Mouse (Mus musculus) layer of hippocampus, adult 18-20 months (tissue): Measurements from ENCODE around the gene Gm10272. TPM values are rescaled to one million over a fixed set of nuclear protein-coding genes. Genes with fewer than 3 reads are reported as not detected.
A peak's percentile ranks its signal among the peaks of the same experiment; 100 is the strongest.
"Not testable (repeated sequence)": the region's sequence is repeated elsewhere in the genome, so short reads cannot be mapped to it uniquely, and the experiment has no call there.

Experiments used
- DNase-seq, 2 experiments: peaks; one replicate each; pipeline ENCODE4 v3.0.0; 2022; ENCODE audit warnings: low spot score in 2 of 2
- long read RNA-seq: library from polyadenylated mRNA; stranded (forward); transcript quantifications from one replicate; pipeline ENCODE4 v2.0.0, GENCODE M21; 2021
- total RNA-seq, 2 experiments: library from RNA; stranded (reverse); gene quantifications; 2 replicates each; pipeline ENCODE4 v1.2.3; 2021

Gm10272 gene
- not detected for total RNA-seq
- long read RNA-seq: 0 reads

DNA sequence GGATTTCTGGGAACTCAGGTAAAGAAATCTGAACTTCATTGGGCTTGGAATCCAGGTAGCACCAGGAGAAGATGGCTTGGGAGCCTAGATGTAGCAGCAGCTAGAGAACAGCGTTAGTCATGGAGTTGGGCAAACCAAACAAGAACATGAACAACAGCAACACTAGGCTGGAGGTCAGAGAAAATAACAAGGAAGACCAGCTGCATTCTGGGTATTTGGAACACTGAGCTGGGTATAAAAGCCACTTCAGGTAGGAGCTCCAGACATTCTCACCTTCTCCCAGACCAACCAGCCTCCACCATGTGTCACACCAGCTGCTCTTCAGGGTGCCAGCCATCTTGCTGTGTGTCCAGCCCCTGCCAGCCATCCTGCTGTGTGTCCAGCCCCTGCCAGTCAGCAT lies at the start of gene Gm10272:
Gm10272 (plus strand) TSS at position 301 of the 400 bp plus-strand sequence.
- DNase-seq: no peak

DNA sequence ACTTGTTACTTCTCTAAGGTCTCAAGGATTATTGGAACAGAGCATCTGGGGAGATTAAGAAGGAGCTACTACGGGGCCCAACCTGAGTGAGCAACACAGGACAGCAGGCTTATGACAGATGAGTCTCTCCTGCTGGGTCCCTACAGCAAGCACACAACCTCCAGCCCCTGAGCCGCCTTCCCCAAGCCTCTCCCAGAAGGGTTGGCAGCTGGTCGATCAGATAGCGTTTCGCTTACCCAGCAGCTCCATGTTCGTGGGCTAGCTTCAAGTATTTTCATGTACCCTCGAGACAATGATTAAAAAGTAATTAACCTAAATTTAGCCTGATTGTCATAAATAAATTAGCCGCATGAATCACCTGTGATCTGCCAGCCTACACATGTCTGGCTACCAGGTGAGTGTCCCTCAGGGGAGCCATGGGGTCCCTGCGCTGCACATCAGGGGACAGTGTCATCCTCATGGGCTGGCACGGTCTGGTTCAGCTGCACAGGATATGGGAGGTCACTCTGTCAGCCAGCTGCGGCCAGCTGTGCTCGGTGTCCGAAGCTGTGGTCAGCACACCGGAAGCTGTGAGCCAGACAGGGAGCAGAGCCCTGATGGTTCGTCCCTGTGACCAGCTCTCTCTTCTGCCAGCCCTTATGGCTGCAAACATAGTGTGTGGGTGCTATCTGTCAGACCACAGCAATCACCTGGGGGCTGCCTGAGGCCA lies 48.0 kb upstream of the Gm10272 start:
- DNase-seq: no peak

DNA sequence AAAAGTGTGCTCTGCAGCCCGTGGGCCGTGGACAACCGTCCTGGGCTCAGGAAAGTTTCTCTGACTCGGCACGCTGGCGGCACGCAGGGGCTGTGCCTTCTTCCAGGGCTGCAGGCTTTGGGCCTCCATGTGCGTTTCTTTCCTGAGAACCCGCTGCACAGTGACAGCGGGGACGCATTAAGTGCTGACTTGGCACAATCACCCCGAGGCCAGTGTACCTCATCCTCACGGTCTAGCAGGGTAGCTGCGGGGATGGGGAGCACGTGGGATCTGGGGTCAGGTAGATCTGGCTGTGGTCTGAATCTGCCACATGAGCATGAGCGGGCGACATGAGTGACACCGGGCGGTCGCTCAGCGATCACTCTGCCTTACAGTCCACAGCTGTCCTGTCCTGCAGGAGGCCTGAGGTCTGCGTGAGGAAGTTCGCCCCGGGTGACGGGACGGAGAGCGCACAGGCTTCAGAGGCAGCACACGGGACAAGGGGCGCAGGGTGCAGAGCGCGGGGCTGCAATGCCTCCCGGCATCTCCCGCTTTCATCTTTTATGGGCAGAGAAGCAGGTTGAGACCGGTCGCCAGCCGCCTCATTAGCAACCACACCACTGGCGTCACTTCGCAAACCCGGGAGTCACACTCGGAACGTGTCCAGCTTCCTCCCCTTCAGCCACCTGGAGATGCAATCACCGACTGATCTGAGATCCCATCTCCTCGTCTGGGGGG lies 42.3 kb upstream of the Gm10272 start:
- no peak for DNase-seq

DNA sequence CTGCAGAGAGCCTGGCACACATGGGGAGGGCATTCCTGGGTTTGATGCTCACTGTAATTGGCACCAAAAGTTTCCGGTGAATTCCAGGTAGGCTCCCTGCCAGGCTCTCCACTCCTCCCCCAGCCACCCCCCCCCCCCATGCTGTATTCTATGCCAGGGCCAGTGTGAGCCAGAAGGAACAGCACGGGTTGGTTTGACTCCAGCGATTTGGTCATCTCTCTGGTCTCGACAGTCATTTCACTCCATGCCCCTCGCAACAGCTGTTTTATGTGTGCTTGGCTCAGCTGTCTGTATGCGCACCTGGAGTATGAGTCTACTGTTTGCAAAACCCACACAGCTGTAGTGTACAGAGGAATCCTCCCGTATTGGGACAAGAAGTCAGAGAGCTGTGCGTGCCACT lies 40.1 kb upstream of the Gm10272 start:
- no peak for DNase-seq

DNA sequence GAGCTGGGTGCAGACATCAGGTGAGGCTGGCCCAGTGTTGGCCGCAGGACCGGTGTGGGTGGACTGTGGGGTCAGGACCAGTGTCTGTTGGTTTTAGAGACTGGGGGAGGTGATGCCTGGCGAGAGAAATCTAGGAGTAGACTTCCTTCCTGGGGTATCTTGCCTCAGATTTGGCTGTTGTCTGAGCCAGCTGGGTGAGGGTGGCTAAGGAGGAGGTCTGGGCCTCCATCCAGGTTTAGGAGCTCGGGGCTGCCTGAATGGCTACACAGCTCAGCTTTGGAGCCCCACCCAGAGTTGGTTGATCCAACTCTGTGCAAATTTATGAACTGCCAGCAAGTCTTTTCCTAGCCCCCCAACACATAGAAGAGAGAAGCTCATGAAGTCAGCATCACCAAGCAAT lies 39.0 kb upstream of the Gm10272 start:
- peak in 1 of 2 experiments; percentile 49 for DNase-seq

DNA sequence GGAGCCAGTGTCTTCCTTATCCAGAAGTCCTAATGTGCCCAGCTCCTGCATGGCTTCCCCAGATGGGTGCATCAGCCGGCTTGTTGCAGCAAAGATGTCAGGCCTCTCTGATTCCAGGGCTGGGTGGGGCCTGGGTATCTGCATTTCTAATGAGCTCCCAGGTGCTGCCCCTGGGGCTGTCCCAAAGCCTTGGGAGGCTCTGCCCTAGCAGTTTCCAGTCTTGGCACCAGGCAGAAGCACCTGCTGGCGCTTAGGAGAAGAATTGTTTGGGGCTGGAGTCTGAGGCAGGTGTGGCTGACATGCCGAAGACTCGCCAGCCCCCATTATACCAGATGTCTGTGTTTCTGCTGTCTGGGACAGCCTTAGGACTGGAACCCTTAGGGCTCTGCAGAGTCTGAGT lies 35.7 kb upstream of the Gm10272 start:
- DNase-seq: no peak

DNA sequence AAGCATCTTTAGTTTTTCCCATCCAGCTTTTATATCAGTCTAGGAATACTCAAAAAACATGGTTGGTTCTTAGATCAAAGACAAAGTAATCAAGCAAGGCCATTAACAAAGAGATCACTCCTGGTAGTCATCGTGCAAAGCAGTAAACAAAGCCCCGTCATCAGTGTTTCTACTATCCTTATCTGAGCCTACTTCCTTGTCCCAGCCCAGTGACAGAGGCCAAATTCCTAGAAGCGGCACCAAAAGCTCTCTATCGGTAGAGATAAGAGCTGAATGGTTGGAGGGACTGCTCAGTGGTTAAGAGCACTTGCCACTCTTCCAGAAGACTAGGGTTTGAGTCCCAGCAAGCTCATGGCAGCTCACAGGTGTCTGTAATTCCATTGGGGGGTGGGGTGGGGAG lies 34.9 kb upstream of the Gm10272 start:
- DNase-seq: no peak

DNA sequence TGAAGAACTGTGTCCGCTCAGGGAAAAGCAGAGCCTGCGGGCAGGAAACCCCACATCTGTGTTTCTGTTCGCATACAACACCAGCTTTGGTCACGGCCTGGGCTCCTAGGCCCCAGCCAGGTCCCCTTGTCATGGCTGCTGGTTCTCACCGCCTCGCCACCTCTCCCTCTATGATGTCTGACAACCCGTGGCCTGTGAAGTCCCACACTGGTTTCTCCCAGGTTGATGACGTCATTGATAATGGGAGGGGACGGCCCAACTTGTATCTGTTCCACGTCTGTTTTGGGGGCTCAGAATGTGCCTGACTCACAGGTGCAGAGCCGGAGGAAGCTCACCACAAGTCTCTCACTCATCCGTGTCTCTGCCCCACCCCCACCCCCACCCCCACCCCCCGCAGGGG lies 32.7 kb upstream of the Gm10272 start:
- DNase-seq: no peak

DNA sequence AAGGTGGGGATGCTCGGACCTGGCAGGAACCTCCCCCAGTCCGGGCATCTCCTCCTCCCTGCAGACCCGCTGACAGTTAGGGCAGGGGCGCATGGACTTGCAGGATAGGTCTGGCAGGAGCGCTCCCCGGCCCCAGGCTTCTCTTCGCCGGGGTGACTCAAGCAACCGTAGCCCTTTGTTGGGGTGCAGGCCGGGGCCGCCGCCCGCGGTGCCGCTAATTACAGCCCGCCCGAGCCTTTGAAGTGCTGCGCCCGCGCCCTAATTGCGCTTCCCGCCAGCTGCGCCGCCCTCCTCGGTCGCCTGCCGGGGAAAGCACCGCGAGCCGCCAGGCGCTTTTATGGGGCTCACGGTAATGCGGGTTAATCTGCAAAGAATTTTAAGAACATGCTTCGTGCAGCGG lies 28.9 kb upstream of the Gm10272 start:
- no peak for DNase-seq

DNA sequence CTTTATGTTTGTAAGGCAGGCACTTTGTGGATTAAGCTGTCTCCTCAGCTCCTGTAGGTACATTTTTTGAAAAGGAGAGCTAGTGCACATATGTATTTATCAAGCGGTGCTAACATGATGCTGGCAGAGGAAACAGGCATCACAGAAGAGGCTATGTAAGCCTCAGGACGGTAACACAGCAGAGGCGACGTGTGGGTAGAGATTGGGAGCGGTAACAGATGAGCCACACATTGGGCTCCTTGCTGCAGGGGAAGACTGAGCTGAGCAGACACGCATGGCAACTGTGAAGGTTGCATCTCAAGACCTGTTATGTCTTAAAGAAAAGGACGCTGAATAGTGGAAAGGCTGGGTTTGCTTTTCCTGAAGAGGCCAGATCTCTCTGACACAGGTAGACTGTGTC lies 23.4 kb upstream of the Gm10272 start:
- peak in 1 of 2 experiments; percentile 31 for DNase-seq

DNA sequence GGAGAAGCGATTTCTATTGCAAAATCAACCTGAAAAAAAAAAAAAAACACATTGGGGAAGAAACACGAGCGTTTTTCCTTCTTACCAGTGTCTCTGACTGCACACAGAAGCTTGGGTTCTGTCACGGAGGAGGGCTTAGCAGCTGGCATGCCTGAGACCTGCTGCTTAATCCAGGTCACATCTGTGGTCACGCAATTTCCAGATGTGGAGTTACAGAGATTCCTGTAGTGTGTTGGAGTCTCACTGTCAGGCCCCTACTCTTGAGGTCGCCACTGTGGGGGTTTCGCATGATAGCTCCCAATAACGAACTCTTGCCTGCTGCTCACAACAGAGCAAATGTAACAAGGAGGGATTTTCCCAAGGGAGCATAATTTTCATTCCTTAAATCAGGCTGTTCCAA lies 22.2 kb upstream of the Gm10272 start:
- DNase-seq: no peak

DNA sequence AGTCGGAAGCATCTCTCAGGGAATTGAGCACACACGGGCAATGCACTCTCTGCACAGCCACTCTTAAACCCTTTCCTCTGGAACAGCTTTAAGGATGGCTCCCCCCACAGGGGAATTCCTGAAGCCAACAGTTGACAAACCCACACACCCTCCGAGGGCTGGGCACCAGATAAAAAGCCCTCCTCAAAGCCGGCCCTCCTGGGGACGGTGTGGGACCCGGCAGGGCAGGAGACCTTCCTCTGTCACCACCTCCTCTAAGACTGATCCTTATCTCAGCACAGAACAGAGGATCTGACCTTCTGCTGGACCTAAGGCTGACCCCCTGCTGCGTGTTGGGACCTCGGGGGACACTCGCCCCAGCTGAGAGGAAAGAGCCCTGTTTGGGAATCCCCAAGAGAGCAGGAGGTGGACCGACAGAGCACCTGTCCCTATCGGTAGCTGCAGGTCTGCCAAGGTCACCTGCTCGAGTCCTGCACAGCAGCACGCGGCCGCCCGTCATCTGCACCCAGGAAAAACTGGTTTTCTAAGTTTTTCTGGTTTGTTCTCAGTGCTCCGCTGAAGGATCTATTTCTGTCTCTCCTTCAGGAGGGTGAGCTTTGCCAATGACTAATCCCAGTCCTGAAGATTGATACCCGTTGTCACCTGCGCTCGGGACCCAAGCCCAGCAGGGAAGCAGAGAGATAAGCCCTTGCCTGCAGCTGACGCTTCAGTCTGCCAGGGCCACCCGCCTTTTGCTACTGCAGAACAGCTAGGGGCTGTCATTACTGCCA lies 20.3 kb upstream of the Gm10272 start, which contains the start of gene Tspear:
Tspear (plus strand) TSS at position 675 of the 770 bp plus-strand sequence.
- DNase-seq: no peak

DNA sequence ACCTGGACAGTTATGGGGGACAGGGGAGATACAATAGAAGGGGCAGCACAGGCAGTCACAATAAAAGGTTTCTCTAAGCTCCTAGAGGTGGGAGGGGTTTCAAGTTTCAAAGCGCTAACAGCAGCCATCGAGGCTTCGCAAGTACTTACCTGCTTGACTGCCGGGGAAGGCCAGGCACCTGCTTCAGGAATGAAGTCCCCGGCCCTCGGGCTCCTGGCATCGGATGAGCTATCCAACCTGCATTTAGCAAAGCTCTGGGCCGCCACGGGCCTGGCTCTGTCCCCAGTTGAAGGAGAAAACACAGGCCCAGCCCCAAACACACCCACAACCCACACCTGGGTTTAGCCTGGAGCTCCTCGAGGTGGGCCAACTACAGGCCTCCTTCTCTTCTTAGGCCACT lies 19.4 kb upstream of the Gm10272 start:
- DNase-seq: no peak

DNA sequence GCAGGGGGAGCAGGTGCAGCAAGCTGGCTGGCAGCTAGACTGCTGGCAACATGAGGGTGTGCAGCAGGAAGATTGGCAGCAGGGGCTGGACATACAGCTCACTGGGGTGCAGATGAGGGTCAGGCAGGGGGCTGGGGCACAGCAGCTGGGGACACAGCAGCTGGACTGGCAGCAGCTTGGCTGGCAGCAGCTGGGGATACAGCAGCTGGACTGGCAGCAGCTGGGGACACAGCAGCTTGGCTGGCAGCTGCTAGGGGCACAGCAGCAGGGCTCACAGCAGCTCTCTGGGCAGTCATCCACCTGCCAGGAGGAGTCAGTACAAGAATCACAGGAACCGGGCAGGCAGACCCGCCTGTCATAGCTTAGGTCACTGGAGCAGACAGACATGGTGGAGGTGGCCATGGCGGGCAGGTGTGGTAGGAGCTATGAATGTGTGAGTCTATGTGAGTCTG lies 16.0 kb upstream of the Gm10272 start, which contains the start of gene Gm19402:
Gm19402 (minus strand) TSS at position 402 of the 452 bp plus-strand sequence.
- DNase-seq: not testable (repeated sequence)

DNA sequence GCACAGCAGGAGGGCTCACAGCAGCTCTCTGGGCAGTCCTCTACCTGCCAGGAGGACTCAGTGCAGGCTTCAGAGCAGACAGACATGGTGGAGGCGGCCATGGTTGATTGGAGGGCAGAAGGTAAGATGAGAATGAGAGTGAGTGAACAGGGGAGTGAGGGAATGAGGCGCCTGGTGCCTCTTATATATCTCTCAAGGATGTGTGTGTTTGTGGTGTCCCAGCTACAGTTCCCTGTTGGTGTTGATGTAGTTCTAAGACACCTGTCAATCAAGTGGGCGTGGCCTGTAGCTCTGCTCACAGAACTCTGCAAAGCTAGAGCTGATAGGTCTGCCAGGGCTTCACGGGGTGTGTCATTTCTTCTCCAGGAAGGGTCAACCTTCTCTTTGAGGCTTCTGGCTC lies 9.3 kb upstream of the Gm10272 start, which contains the start of gene Gm9508:
Gm9508 (minus strand) TSS at position 101 of the 400 bp plus-strand sequence.
- no peak for DNase-seq

DNA sequence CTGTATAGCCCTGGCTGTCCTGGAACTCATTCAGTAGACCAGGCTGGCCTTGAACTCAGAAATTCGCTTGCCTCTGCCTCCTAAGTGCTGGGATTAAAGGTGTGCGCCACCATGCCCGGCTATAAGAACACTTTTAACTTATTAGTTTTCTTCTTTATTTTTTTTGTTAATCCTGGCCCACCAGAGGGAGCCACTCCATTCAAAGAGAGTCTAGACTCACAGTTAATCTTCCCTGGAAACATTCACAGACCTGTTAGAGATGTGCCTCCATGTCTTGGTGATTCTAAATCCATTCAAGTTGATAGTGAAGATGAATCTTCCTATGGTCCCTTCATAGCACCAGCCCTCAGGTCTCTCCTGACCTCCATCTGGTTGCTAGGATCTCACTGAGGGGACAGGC lies 3.4 kb downstream of the Gm10272 start:
- DNase-seq: peak in 1 of 2 experiments; percentile 14

DNA sequence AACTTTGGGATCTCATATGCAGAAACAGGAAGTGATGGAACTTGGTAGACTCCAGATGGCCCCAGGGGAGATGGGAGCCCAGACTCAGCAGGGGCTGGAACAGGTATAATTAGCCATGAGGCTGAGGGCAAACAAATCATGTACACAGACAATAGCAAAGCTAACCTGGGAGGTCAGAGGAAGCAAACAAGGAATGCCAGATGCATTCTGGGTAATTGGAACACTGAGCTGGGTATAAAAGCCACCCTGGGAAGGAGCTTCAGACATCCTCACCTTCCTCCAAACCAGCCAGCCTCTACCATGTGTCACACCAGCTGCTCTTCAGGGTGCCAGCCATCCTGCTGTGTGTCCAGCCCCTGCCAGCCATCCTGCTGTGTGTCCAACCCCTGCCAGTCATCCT lies 4.7 kb downstream of the Gm10272 start, which contains the start of gene Gm10024:
Gm10024 (plus strand) TSS at position 301 of the 400 bp plus-strand sequence.
- not testable (repeated sequence) for DNase-seq

DNA sequence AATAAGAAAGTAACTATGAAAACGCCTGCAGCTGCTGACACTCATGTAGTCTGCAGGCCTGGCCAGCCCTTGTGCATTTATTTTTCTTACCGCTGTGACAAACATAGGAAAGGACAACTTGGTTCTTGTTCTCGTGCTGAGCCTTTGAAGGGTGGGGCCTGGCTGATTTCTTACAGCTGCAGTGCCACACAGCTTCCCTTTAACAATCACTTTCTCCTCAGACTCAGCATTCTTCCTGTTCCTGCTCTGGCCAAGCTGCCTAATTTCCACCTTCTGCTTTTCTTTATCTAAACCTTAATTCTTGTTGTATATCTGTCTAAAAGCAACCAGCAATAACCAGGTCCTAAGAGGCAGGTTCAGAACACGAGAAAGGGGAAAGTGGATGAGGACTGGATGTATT lies 7.3 kb downstream of the Gm10272 start:
- DNase-seq: no peak

DNA sequence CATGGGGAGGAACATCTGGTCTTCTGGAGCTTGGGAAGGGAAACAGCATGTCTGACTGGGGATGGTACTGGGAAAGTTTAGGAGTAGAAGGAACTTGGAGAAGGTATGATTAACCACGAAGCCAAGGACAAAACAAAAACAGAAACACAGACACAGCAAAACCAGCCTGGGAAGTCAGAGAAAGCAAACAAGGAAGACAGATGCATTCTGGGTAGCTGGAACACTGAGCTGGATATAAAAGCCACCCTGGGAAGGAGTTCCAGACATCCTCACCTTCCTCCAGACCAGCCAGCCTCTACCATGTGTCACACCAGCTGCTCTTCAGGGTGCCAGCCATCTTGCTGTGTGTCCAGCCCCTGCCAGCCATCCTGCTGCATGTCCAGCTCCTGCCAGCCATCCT lies 9.1 kb downstream of the Gm10272 start, which contains the start of gene Gm10142:
Gm10142 (plus strand) TSS at position 301 of the 400 bp plus-strand sequence.
- no peak for DNase-seq

DNA sequence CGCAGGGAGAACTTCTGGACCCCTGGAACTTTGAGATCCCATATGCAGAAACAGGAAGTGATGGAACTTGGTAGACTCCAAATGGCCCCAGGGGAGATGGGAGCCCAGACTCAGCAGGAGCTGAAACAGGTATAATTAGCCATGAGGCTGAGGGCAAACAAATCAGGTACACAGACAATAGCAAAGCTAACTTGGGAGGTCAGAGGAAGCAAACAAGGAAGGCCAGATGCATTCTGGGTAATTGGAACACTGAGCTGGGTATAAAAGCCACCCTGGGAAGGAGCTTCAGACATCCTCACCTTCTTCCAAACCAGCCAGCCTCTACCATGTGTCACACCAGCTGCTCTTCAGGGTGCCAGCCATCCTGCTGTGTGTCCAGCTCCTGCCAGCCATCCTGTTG lies 13.9 kb downstream of the Gm10272 start, which contains the start of gene Krtap12-1:
Krtap12-1 (plus strand) TSS at position 301 of the 400 bp plus-strand sequence.
- not testable (repeated sequence) for DNase-seq

DNA sequence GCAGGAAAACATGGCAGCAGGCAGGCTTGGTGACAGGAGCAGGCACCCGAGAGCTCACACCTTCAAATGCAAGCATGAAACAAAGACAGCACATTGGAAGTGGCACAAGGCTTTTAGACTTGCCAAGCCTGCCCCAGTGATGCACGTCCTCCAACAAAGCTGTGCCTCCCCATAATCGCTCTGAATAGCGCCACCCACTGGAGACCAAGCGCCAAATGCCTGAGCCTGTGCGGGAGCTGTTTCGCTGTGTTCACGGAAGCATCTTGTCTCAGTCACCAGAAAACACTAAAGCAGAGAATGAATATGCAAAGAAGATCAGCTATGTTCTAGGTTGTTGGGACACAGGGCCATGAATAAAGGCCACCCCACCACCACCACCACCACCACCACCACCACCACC lies 18.4 kb downstream of the Gm10272 start:
- no peak for DNase-seq
